Mouse (Mus musculus): ENCODE results near the gene Lrrc8b.

Gene Lrrc8b

GRCm38 (mm10) chr5:105519096-105519975, 103.8 kb downstream of the Lrrc8b start, which contains the start of gene Lrrc8c:
TSS of gene Lrrc8c (plus strand) at chr5:105519388.
- peak; percentile 91 to 95 for DNase-seq

GRCm38 (mm10) chr5:105519976-105520300, 104.4 kb downstream of the Lrrc8b start:
- no peak for DNase-seq

DNA sequence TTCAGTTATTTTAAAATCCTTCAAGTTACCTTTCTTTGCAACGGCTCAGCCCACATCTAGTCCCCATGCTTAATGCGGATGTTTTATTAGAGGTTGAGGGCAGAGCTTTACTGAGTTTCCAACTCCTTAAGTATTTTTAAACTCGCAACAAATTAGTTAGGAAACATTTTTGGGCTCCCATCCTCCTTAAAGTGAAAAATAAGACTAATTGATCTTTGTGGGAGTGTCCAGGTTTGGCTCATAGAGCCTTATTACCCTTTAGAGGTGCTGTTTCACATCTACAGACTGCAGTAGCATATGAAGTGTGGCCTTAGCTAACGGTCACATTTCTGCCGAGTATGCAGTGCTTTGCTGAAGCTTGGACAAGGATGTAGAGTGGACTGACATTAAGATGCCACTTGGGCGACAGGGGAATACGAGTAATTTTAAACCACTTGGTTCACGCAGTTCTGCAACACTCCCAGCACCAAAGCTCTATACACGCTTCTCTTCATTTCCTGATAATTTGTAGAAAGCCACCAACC, 104.9 kb downstream of the Lrrc8b start:
- no peak for DNase-seq

DNA sequence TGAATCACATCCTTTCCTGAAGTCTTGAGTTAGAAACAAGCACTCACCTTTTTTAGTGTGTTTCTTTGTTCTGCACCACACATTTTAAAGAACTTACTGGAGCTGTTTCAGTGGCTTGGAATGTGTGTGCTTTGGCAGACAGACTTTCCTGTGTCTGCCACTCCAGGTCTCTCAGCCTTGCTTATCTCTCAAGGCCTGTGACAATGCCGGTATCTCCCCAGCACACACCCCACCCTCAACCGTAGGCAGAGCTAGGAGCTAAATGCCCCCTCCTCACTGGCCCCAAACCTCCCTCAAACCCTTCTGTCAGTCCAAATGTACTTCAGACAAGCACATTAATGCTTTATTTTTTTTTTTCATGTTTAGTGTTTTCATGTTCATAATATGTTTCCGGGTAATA, 107.9 kb downstream of the Lrrc8b start:
- peak in 1 of 2 experiments; percentile 39 for DNase-seq

- no peak for DNase-seq
Observed at GRCm38 (mm10) chr5:105525004-105525403, 109.4 kb downstream of the Lrrc8b start.

DNA sequence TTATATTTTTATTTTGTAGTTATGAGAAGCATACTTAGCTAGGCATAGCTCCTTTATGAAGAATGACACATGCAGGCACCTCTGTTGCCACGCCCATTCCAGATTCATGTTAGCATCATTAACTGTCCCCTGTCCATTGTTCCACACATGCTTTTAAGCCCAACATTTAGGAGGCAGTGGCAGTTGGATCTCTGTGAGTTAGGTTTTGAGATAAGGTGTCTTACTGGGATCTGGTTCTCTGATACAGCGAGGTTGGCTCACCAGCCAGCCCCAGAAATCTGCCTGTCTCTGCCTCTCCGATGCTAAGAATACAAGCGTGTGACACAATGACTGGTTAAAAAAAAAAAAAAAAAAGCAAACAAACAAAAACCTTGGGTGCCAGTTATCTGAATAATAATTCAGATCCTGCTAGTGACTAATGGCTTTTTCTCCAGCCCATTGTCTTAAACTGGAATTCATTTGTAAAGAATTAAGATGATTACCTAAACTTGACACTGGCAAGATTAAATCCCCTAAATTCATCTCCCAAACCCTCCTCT, 110.6 kb downstream of the Lrrc8b start:
- DNase-seq, result no peak

- DNase-seq, result no peak
Observed at GRCm38 (mm10) chr5:105526766-105527165, 111.2 kb downstream of the Lrrc8b start.

GRCm38 (mm10) chr5:105527477-105528331, 112.1 kb downstream of the Lrrc8b start:
- peak; percentile 18 to 51 for DNase-seq

- DNase-seq, result peak in 1 of 2 experiments; percentile 14
Observed at GRCm38 (mm10) chr5:105530576-105530975, 115.0 kb downstream of the Lrrc8b start.

GRCm38 (mm10) chr5:105535186-105535585, 119.6 kb downstream of the Lrrc8b start:
- DNase-seq, result no peak

DNA sequence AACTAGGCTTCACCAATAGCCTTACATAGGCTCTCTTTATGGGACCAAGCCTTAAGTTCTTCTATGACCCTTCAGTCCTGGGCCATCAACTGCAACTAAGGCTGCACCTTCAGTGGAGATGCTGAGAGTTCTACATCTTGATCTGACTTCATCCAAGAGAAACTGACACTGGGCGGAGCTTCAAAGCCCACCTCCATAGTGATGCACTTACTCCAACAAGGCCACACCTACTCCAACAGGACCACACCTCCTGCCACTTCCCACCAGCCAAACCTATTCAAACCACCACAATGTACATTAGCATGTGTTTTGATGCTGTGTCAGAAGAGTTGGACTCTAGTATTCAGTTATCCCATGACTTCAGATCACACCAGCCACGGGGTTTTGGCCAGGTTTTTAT, 120.6 kb downstream of the Lrrc8b start:
- no peak for DNase-seq

DNA sequence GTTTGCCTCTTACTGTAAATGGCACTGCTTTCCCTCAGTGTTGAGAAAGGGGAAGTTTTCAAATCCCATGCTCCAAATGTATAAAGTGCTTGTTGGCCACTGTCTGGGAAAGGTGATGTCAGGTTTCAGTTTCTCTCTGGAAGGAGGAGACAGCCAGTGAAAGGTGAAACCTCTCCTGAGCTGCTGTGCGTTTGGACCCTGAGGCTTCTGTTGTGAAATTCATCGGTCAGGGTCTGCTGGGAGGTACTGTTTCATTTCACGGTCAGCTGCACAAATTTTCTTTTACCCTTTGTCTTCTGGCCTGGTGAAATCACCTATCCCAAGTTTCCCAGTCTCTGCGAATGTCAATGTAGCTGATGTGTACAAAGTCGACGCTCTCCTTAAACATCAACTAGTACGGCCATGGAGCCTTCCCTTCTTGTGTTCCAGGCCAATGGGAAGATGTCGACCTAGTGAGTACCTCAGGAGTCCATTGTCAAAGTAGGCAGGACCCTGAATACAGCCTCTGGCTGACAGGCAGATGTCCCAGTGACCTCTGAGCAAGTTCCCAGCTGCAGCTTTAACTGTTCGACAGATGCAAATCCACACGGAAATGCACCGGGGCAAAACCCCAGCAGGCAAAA, 121.6 kb downstream of the Lrrc8b start:
- no peak for DNase-seq
